Mouse (Mus musculus) forebrain, embryonic 15.5 days (tissue): ENCODE measurements around the gene Hist1h2aa. TPM values are rescaled to one million over a fixed set of nuclear protein-coding genes. Genes with fewer than 3 reads are reported as not detected.
A peak's percentile ranks its signal among the peaks of the same experiment; 100 is the strongest.

ENCODE experiments used
- ATAC-seq: fragments of 200-750 bp; cut with Nextera tagmentation; replicated peaks from 2 replicates; pipeline ENCODE4 v1.8.0; 2017; ENCODE audit warnings: mild to moderate bottlenecking, moderate TSS enrichment, moderate library complexity
- H3K27ac ChIP-seq: fragments of 300-500 bp; sonication (generic); replicated peaks from 2 replicates; pipeline ENCODE4 v1.5.1; 2015; ENCODE audit warnings: mild to moderate bottlenecking, inconsistent platforms
- H3K27me3 ChIP-seq: fragments of 300-500 bp; sonication (generic); 2 replicates; pipeline ENCODE4 v1.6.1; 2015; ENCODE audit warnings: inconsistent platforms
- H3K36me3 ChIP-seq: fragments of 300-500 bp; sonication (generic); 2 replicates; pipeline ENCODE4 v1.6.1; 2015; ENCODE audit warnings: mild to moderate bottlenecking, inconsistent platforms
- H3K4me1 ChIP-seq: fragments of 300-500 bp; sonication (generic); 2 replicates; pipeline ENCODE4 v1.6.1; 2015; ENCODE audit warnings: inconsistent platforms
- H3K4me2 ChIP-seq: fragments of 300-500 bp; sonication (generic); replicated peaks from 2 replicates; pipeline ENCODE4 v1.6.1; 2015; ENCODE audit warnings: mild to moderate bottlenecking, inconsistent platforms
- H3K4me3 ChIP-seq: fragments of 300-500 bp; sonication (generic); 2 replicates; pipeline ENCODE4 v1.5.1; 2015; ENCODE audit warnings: mild to moderate bottlenecking, inconsistent platforms
- H3K9ac ChIP-seq: fragments of 300-500 bp; sonication (generic); replicated peaks from 2 replicates; pipeline ENCODE4 v1.6.1; 2015; ENCODE audit warnings: mild to moderate bottlenecking, inconsistent platforms
- H3K9me3 ChIP-seq: fragments of 300-500 bp; sonication (generic); 2 replicates; pipeline ENCODE4 v1.6.1; 2016; ENCODE audit warnings: inconsistent platforms
- WGBS: fragments of 180-500 bp; shearing (Covaris S2); methylation state at CpG from one replicate; pipeline ENCODE4 v1.1.7; 2015; ENCODE audit warnings: mixed read lengths; 5-methylcytosine and 5-hydroxymethylcytosine counted together
- polyA plus RNA-seq: library from polyadenylated mRNA; unstranded; fragments of >200 nt; fragmentation: Nextera tagmentation; extraction: Ambion mirVana; gene quantifications from 2 replicates; pipeline ENCODE4 v1.2.1, GENCODE M21; 2015

Gene Hist1h2aa
- polyA plus RNA-seq, 1 experiment from 2014 or later, result not detected

DNA sequence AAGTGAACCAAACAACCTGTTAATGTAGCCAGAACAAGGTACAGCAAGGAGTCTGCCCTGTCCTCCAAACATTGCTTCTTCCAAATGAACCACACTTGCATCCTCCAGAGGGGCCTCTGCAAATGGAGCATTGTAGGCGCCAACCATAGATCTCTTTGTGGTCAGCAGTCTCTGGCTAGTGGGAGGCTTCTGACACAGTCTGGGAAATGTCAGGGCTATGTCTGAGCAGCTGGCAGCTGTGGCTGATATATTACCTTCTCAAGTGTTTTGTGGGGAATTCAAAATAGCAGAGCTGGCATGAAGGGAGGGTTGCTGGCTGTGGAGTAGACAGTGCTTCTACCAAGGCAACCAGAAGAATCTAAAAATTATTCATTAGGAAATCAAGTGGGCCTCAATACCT is 18.1 kb upstream of the Hist1h2aa start:
- H3K4me1 ChIP-seq, result no peaks in the 10 kb centered on the region
- no peaks in the 10 kb centered on the region for H3K9me3 ChIP-seq
- no peaks in the 10 kb centered on the region for H3K27me3 ChIP-seq
- H3K36me3 ChIP-seq, result no peaks in the 10 kb centered on the region
- ATAC-seq, result no peak
- H3K4me3 ChIP-seq, result no peak overlapping the region
- no peak overlapping the region for H3K27ac ChIP-seq
- WGBS, result 95% methylated on average over 1 of the region's 1 CpGs
- H3K9ac ChIP-seq, result no peak overlapping the region
- no peak overlapping the region for H3K4me2 ChIP-seq

DNA sequence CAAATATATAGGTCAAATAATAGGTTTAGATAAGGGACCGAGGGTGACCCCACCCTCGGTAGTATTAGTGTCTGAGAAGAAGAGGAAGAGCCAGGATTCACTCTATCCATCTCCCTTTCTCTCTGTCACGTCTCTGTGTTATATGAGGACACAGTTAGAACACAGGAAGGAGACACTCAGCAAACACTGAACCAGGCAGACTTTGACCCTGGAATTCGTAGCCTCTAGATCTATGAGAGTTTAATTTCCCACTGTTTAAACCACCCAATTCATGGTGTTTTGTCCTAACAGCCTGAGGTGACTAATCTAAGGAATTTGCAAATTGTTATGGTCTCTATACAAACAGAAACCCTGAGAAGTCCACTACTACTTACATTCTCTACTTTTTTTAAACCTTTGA is 16.6 kb upstream of the Hist1h2aa start:
- no peaks in the 10 kb centered on the region for H3K4me1 ChIP-seq
- no peaks in the 10 kb centered on the region for H3K9me3 ChIP-seq
- H3K4me2 ChIP-seq, result no peak overlapping the region
- ATAC-seq, result no peak
- H3K36me3 ChIP-seq, result no peaks in the 10 kb centered on the region
- H3K27ac ChIP-seq, result no peak overlapping the region
- H3K27me3 ChIP-seq, result no peaks in the 10 kb centered on the region
- no peak overlapping the region for H3K9ac ChIP-seq
- no peak overlapping the region for H3K4me3 ChIP-seq
- WGBS, result 85% methylated on average over 4 of the region's 4 CpGs

DNA sequence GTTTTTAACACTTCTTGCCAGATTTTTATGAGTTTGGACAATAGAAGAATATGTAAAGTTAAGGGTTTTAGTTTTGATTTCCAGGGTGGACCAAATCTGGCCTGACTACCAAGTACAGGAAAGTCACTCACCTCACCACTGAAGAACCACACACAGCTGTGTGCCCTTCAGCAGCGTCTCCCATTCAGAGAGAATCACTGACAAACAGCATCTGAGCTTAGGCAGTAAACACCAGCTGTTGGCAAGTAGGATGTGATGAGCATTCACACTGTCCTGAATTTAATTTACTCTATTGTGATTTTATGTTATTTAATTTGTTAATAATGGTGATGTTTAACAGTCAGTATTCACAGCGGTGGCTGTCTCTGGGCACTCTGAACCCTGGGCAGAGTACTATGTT is 8.5 kb upstream of the Hist1h2aa start:
- H3K4me1 ChIP-seq, result no peaks in the 10 kb centered on the region
- no peaks in the 10 kb centered on the region for H3K9me3 ChIP-seq
- 62% methylated on average over 2 of the region's 2 CpGs for WGBS
- 0 out of 2 replicates have a peak, but pooled peaks have one; percentile 55 for ATAC-seq
- H3K36me3 ChIP-seq, result no peaks in the 10 kb centered on the region
- no peak overlapping the region for H3K9ac ChIP-seq
- 0 out of 2 replicates have a peak overlapping the region, but pooled peaks have one; percentile 11 for H3K27ac ChIP-seq
- H3K4me2 ChIP-seq, result no peak overlapping the region
- no peaks in the 10 kb centered on the region for H3K27me3 ChIP-seq
- H3K4me3 ChIP-seq, result no peak overlapping the region

DNA sequence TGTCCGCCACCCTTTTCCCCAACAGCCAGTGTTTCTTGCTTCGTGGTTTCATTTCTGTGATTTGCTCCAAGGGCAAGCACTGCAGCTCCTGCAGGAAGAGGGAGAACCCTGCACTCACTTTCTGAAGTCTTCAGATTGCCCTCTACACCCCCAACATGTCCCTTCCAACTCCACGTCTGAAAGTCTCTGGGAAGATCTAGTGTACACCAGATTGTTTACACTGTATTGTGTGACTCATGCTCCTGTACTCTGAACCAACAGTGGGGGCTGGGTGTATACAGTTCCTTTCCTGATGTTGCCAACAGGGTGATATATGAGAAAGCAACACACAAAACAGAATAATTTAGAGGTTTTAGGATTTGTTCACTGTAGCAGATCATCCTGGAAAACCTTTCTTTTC is 5.6 kb upstream of the Hist1h2aa start:
- no peaks in the 10 kb centered on the region for H3K27me3 ChIP-seq
- H3K4me2 ChIP-seq, result no peak overlapping the region
- no peaks in the 10 kb centered on the region for H3K4me1 ChIP-seq
- ATAC-seq, result no peak
- WGBS, result 67% methylated on average over 3 of the region's 3 CpGs
- no peaks in the 10 kb centered on the region for H3K36me3 ChIP-seq
- no peaks in the 10 kb centered on the region for H3K9me3 ChIP-seq
- no peak overlapping the region for H3K4me3 ChIP-seq
- no peak overlapping the region for H3K27ac ChIP-seq
- no peak overlapping the region for H3K9ac ChIP-seq

DNA sequence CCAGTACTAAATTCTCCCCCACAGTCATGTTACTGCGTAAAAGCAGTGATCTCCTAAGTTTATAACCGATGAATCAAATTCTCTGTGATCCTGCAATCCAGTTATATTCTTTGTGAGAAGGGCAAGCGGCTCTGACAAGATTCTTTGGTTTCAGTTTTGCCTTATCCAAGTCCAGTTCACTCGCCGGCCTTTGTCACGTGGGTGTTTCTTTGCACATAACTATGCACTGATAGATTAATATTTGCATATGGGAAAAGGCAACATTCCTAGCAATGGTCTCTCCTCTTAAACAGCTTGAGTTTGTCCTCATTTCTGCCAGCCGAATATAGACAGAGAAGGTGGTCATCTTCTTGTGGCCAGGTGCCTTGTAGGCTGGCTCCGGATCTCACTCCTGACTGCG is 3.8 kb upstream of the Hist1h2aa start:
- no peak overlapping the region for H3K4me2 ChIP-seq
- 93% methylated on average over 9 of the region's 9 CpGs for WGBS
- no peaks in the 10 kb centered on the region for H3K4me1 ChIP-seq
- H3K4me3 ChIP-seq, result no peak overlapping the region
- H3K9ac ChIP-seq, result no peak overlapping the region
- H3K27ac ChIP-seq, result no peak overlapping the region
- no peaks in the 10 kb centered on the region for H3K36me3 ChIP-seq
- no peaks in the 10 kb centered on the region for H3K27me3 ChIP-seq
- no peak for ATAC-seq
- H3K9me3 ChIP-seq, result no peaks in the 10 kb centered on the region

DNA sequence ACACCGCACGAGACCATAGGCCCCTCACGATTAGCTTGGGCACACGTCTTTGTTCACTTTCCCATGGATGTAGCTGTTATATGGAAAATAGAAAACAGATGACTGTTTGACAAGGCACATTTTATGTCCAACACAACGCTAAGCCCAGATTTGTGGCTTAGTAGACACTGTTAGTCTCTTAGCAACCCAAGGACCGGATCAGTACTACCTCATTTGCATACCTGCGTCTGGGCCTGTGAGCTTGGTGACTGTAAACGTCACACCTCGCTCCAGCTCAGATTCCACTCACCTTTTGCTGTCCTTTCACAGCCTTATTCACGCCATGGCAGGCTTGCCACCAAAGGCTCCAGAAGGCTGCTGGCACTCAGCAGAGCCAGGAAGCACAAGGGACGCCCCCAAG is 3.4 kb upstream of the Hist1h2aa start:
- H3K9ac ChIP-seq, result no peak overlapping the region
- WGBS, result 77% methylated on average over 11 of the region's 11 CpGs
- ATAC-seq, result no peak
- H3K4me3 ChIP-seq, result no peak overlapping the region
- H3K4me2 ChIP-seq, result no peak overlapping the region
- no peaks in the 10 kb centered on the region for H3K27me3 ChIP-seq
- no peaks in the 10 kb centered on the region for H3K4me1 ChIP-seq
- no peaks in the 10 kb centered on the region for H3K9me3 ChIP-seq
- H3K27ac ChIP-seq, result no peak overlapping the region
- no peaks in the 10 kb centered on the region for H3K36me3 ChIP-seq

DNA sequence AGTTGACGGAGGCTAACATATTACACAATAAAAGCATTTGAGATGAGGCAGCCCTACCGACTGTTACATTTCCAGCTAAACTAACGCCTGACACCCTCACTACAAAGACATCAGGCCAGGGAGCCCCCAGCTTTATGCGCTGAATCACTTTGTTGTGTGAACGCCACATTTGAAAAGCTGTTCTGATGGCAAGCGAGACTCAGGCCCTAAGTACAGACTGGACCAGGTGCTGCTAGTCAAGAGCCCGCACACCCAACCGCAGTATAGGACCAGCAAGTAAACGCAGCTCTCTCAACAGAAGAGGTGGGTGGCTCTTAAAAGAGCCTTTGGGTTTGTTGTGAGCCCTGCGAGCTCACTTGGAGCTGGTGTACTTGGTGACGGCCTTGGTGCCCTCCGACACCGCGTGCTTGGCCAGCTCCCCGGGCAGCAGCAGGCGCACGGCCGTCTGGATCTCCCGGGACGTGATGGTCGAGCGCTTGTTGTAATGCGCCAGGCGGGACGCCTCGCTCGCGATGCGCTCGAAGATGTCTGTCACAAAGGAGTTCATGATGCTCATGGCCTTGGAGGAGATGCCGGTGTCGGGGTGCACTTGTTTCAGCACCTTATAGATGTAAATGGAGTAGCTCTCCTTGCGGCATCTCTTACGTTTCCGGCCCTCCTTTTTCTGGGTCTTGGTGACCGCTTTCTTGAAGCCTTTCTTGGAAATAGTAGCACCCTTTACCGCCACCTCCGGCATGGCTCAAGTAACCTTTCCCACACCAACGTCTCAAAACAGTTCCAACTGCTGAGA is 646 bp upstream of the Hist1h2aa start, which contains the start of gene Hist1h2ba:
Gene Hist1h2ba (minus strand): TSS at position 736 of the 790 bp plus-strand sequence.
- WGBS, result 94% methylated on average over 39 of the region's 39 CpGs
- ATAC-seq, result no peak
- H3K36me3 ChIP-seq, result no peaks in the 10 kb centered on the region
- H3K27ac ChIP-seq, result no peak within 1 kb of the TSS
- no peaks in the 10 kb centered on the region for H3K27me3 ChIP-seq
- no peaks in the 10 kb centered on the region for H3K9me3 ChIP-seq
- no peak within 1 kb of the TSS for H3K4me3 ChIP-seq
- 0 out of 2 replicates have a peak, but pooled peaks cover 3% of the 10 kb centered on the region for H3K4me1 ChIP-seq
- no peak within 1 kb of the TSS for H3K4me2 ChIP-seq
- H3K9ac ChIP-seq, result no peak within 1 kb of the TSS

DNA sequence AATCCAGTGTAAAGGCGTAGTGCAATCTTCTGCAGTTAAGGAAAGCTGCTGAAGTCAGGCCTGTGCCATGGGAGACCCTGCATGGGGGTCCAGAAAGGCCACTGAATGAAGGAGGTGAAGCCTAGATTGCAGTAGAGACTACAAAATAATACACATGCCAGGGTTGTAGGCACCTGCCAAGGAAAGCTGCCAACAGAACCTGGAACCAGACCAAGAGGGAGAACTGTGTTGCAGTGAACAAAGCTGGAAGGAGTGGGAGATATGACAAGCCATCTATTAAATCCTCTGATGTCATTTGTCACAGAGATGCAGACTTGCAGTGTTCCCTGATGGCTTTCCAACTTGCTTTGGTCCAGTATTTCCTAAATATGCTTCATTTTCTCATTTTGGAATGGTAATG is 4.4 kb downstream of the Hist1h2aa start:
- Histone ChIP-seq H3K27ac (no peak overlapping the region), H3K27me3 (no peaks in the 10 kb centered on the region)

GRCm38 (mm10) chr13:23940291-23940690 is 6.0 kb downstream of the Hist1h2aa start:
- ATAC-seq, result no peak
- 48% methylated on average over 6 of the region's 6 CpGs for WGBS

More for the DNA sequence above, 4.4 kb downstream of the Hist1h2aa start:
- WGBS, result 87% methylated on average over 1 of the region's 1 CpGs
- H3K36me3 ChIP-seq, result no peaks in the 10 kb centered on the region
- no peak overlapping the region for H3K4me2 ChIP-seq
- H3K4me1 ChIP-seq, result 0 out of 2 replicates have a peak, but pooled peaks cover 6% of the 10 kb centered on the region
- H3K9me3 ChIP-seq, result no peaks in the 10 kb centered on the region
- no peak overlapping the region for H3K9ac ChIP-seq
- ATAC-seq, result 0 out of 2 replicates have a peak, but pooled peaks have one; percentile 19
- no peak overlapping the region for H3K4me3 ChIP-seq

DNA sequence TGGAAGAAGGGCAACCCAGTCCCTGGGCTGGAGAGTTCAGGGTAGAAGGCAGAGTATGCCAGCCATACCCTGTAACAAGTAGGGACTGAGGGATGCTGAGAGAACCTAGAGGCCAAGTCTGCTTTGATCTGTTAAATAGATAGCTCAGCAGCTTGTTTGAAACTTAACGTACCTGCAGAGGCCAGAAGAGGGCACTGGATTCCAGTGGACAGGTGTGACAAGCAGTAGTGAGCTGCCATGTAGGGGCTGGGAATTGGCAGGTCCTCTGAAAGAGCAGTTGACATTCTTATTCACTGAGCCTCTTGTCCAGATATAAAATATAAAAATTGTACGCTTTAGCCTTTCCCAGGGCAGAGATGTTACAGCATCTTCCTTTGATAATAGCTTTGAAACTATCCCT is 8.6 kb downstream of the Hist1h2aa start:
- no peaks in the 10 kb centered on the region for H3K36me3 ChIP-seq
- WGBS, result 58% methylated on average over 2 of the region's 2 CpGs
- no peaks in the 10 kb centered on the region for H3K27me3 ChIP-seq
- H3K4me2 ChIP-seq, result no peak overlapping the region
- H3K9me3 ChIP-seq, result no peaks in the 10 kb centered on the region
- no peak overlapping the region for H3K27ac ChIP-seq
- 0 out of 2 replicates have a peak, but pooled peaks cover 6% of the 10 kb centered on the region for H3K4me1 ChIP-seq
- H3K9ac ChIP-seq, result no peak overlapping the region
- ATAC-seq, result no peak
- H3K4me3 ChIP-seq, result no peak overlapping the region

More at GRCm38 (mm10) chr13:23940291-23940690, 6.0 kb downstream of the Hist1h2aa start:
- Histone ChIP-seq H3K36me3 (no peaks in the 10 kb centered on the region), H3K9me3 (no peaks in the 10 kb centered on the region), H3K9ac (no peak overlapping the region), H3K27me3 (no peaks in the 10 kb centered on the region), H3K27ac (no peak overlapping the region), H3K4me1 (0 out of 2 replicates have a peak, but pooled peaks cover 6% of the 10 kb centered on the region), H3K4me2 (no peak overlapping the region), H3K4me3 (no peak overlapping the region)

DNA sequence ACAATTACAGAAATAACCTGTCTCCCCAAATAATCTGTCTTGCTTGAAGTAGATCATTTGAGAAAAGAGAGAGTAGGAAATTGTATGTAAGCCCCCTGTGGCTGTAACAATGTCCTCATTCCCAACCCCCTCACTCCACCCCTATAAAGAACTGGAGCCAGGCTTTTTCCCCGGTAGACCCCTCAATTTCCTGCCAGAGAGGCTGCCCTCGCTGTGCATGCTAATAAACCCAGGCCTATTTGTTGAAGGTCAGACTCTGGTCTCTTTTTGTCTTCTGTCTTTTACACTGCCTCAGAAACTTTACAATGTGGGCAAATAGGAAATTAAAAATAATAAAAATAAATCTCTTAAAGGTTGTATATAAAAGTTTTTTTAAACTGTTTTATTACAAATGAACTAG is 12.0 kb downstream of the Hist1h2aa start:
- Histone ChIP-seq H3K27me3 (no peaks in the 10 kb centered on the region), H3K27ac (no peak overlapping the region), H3K36me3 (no peaks in the 10 kb centered on the region), H3K9ac (no peak overlapping the region), H3K9me3 (no peaks in the 10 kb centered on the region), H3K4me1 (peaks cover 8% of the 10 kb centered on the region), H3K4me3 (no peak overlapping the region), H3K4me2 (no peak overlapping the region)
- 29% methylated on average over 2 of the region's 2 CpGs for WGBS
- ATAC-seq, result no peak

- peak overlapping the region; percentile 62 for H3K27ac ChIP-seq
- peak; percentile 85 for ATAC-seq
- H3K36me3 ChIP-seq, result no peaks in the 10 kb centered on the region
- H3K9me3 ChIP-seq, result no peaks in the 10 kb centered on the region
- no peak overlapping the region for H3K4me3 ChIP-seq
- no peak overlapping the region for H3K4me2 ChIP-seq
- H3K9ac ChIP-seq, result no peak overlapping the region
- H3K27me3 ChIP-seq, result no peaks in the 10 kb centered on the region
- H3K4me1 ChIP-seq, result peaks cover 8% of the 10 kb centered on the region
- WGBS, result 32% methylated on average over 14 of the region's 14 CpGs
These were observed 15.4 kb downstream of the Hist1h2aa start for GRCm38 (mm10) chr13:23949484-23950246.
